Mouse (Mus musculus) Patski (cell line): ENCODE results near the gene Rplp2. TPM values are rescaled to one million over a fixed set of nuclear protein-coding genes. Genes with fewer than 3 reads are reported as not detected.

Experiments
- ATAC-seq: fragments of 100-300 bp; one replicate; pipeline ENCODE4 v1.8.0; 2021
- CTCF ChIA-PET: fragments of 350-600 bp; sonication (Branson Sonifier 250); formaldehyde crosslinking; loops from one replicate; lab custom pipeline; 2022; ENCODE audit warnings: inconsistent platforms; lab: Charles Lee
- POLR2A ChIA-PET: fragments of 350-600 bp; sonication (Branson Sonifier 250); formaldehyde crosslinking; loops from one replicate; lab custom pipeline; 2022; ENCODE audit warnings: antibody characterized with exemption, inconsistent platforms; lab: Charles Lee
- DNase-seq: peaks from one replicate; pipeline ENCODE4 v3.0.0-alpha.2; 2011; ENCODE audit warnings: low read depth, low spot score
- H3K27me3 ChIP-seq: fragments of 371-371 bp; one replicate; pipeline ENCODE4 v1.5.1; 2021
- CTCF ChIP-seq: fragments of 100-300 bp; IDR thresholded peaks from one replicate; pipeline ENCODE4 v1.5.1; 2021
- in situ Hi-C: fragments of 300-500 bp; cut with MboI; formaldehyde crosslinking; loops from 3 replicates; pipeline ENCODE4 v1.11.1; 2018; ENCODE audit warnings: low pct_unique_long_range_greater_than_20kb, mixed read lengths
- polyA plus RNA-seq: library from polyadenylated mRNA; unstranded; gene quantifications from one replicate; pipeline ENCODE4 v1.2.3, GENCODE M21; 2021

Rplp2 gene
- polyA plus RNA-seq, 1 experiment from 2014 or later = 1,558 TPM

GRCm38 (mm10) chr7:141457986-141458660 lies 11.0 kb downstream of the Rplp2 start:
- no peaks in the 10 kb centered on the region for H3K27me3 ChIP-seq
- no peak for ATAC-seq
- ChIA-PET CTCF (interaction anchor here (1.0 to 1.7 kb wide), 6 partner anchors 9 to 48 kb away, joined by 3 to 7 read pairs (median 4); partner anchors contain the start of gene Cd151), POLR2A (interaction anchor here (1.4 to 6.5 kb wide), 2 partner anchors 10 to 13 kb away, joined by 5 to 47 read pairs; partner anchors contain the start of gene Cd151)
- DNase-seq = no peak
- in situ Hi-C loops = loop anchor here (25.0 kb wide), 1 partner anchor 929 kb away; the partner anchor contains the start of genes Ctsd and Gm49369
- TF ChIP-seq CTCF = no peak

- in situ Hi-C loops = loop anchor here (25.0 kb wide), 1 partner anchor 929 kb away; the partner anchor contains the start of genes Ctsd and Gm49369
- POLR2A ChIA-PET = interaction anchor here (1.4 to 6.5 kb wide), 2 partner anchors 9 to 13 kb away, joined by 5 to 47 read pairs; partner anchors contain the start of gene Cd151
- no peaks in the 10 kb centered on the region for H3K27me3 ChIP-seq
- CTCF ChIA-PET = interaction anchor here (1.0 to 1.6 kb wide), 3 partner anchors 9 to 26 kb away, joined by 3 to 7 read pairs (median 3); partner anchors contain the start of gene Cd151
- TF ChIP-seq CTCF = no peak
- DNase-seq (no peak), ATAC-seq (no peak)
These were observed 11.5 kb downstream of the Rplp2 start for GRCm38 (mm10) chr7:141458661-141459060.

GRCm38 (mm10) chr7:141459301-141459711 lies 12.1 kb downstream of the Rplp2 start:
- no peak for TF ChIP-seq CTCF
- CTCF ChIA-PET = interaction anchor here (1.4 to 1.6 kb wide), 2 partner anchors 11 to 25 kb away, joined by 3 to 7 read pairs; no protein-coding TSS in a partner anchor
- DNase-seq (no peak), ATAC-seq (no peak)
- in situ Hi-C loops = loop anchor here (25.0 kb wide), 1 partner anchor 928 kb away; the partner anchor contains the start of genes Ctsd and Gm49369
- POLR2A ChIA-PET = interaction anchor here (1.4 to 6.5 kb wide), 2 partner anchors 9 to 12 kb away, joined by 5 to 47 read pairs; partner anchors contain the start of gene Cd151
- H3K27me3 ChIP-seq = no peaks in the 10 kb centered on the region

- ChIA-PET CTCF (interaction anchor here (1.3 kb wide), 1 partner anchor 16 kb away, joined by 3 read pairs; no protein-coding TSS in a partner anchor), POLR2A (interaction anchor here (0.7 to 6.5 kb wide), 2 partner anchors 8 to 72 kb away, joined by 4 to 47 read pairs; partner anchors contain the start of gene Cd151)
- in situ Hi-C loops = loop anchor here (25.0 kb wide), 1 partner anchor 927 kb away; the partner anchor contains the start of genes Ctsd and Gm49369
- no peak for TF ChIP-seq CTCF
- H3K27me3 ChIP-seq = no peaks in the 10 kb centered on the region
- ATAC-seq = no peak
- DNase-seq = no peak
These were observed 12.8 kb downstream of the Rplp2 start for GRCm38 (mm10) chr7:141460001-141460390.

- ATAC-seq (no peak), DNase-seq (no peak)
- H3K27me3 ChIP-seq = no peaks in the 10 kb centered on the region
- CTCF ChIA-PET = interaction anchor here (1.3 kb wide), 1 partner anchor 16 kb away, joined by 3 read pairs; no protein-coding TSS in a partner anchor
- TF ChIP-seq CTCF = no peak
- POLR2A ChIA-PET = interaction anchor here (0.6 to 0.7 kb wide), 2 partner anchors 73 to 599 kb away, joined by 4 to 5 read pairs; no protein-coding TSS in a partner anchor
- in situ Hi-C loops = loop anchor here (25.0 kb wide), 1 partner anchor 927 kb away; the partner anchor contains the start of genes Ctsd and Gm49369
These were observed 13.4 kb downstream of the Rplp2 start, which contains the start of gene Cracr2b for GRCm38 (mm10) chr7:141460391-141461113. Cracr2b (plus strand) TSS chr7:141461094.

GRCm38 (mm10) chr7:141461521-141462332 lies 14.6 kb downstream of the Rplp2 start:
- no peaks in the 10 kb centered on the region for H3K27me3 ChIP-seq
- TF ChIP-seq CTCF = no peak
- ATAC-seq = no peak
- no peak for DNase-seq
- ChIA-PET CTCF (no interaction called here), POLR2A (interaction anchor here (0.6 to 1.4 kb wide), 5 partner anchors 9 to 598 kb away, joined by 3 to 5 read pairs (median 4); no protein-coding TSS in a partner anchor)
- in situ Hi-C loops = loop anchor here (25.0 kb wide), 1 partner anchor 926 kb away; the partner anchor contains the start of genes Ctsd and Gm49369

GRCm38 (mm10) chr7:141462333-141462821 lies 15.2 kb downstream of the Rplp2 start:
- in situ Hi-C loops = loop anchor here (25.0 kb wide), 1 partner anchor 925 kb away; the partner anchor contains the start of genes Ctsd and Gm49369
- no peak for ATAC-seq
- no peak for DNase-seq
- POLR2A ChIA-PET = interaction anchor here (0.6 to 1.4 kb wide), 3 partner anchors 15 to 63 kb away, joined by 3 to 4 read pairs (median 4); no protein-coding TSS in a partner anchor
- CTCF ChIA-PET = no interaction called here
- no peak for TF ChIP-seq CTCF
- H3K27me3 ChIP-seq = no peaks in the 10 kb centered on the region

- ChIA-PET CTCF (interaction anchor here (0.8 kb wide), 1 partner anchor 17 kb away, joined by 3 read pairs; no protein-coding TSS in a partner anchor), POLR2A (no interaction called here)
- H3K27me3 ChIP-seq = no peaks in the 10 kb centered on the region
- no peak for ATAC-seq
- no peak for TF ChIP-seq CTCF
- in situ Hi-C loops = loop anchor here (25.0 kb wide), 1 partner anchor 923 kb away; the partner anchor contains the start of genes Ctsd and Gm49369
- no peak for DNase-seq
These were observed 16.8 kb downstream of the Rplp2 start for GRCm38 (mm10) chr7:141463824-141464602.
